Mouse (Mus musculus): ENCODE measurements around the gene Josd2.

Gene Josd2

GRCm38 (mm10) chr7:44472558-44472885 is 4.7 kb downstream of the Josd2 start:
- no peak for DNase-seq (ENCODE audit: low spot score)

GRCm38 (mm10) chr7:44472961-44473646 is 5.3 kb downstream of the Josd2 start:
- DNase-seq (ENCODE audit: low spot score), result no peak

- DNase-seq (ENCODE audit: low spot score), result no peak
These were observed 6.6 kb downstream of the Josd2 start for GRCm38 (mm10) chr7:44474419-44474818.

- no peak for DNase-seq (ENCODE audit: low spot score)
These were observed 7.3 kb downstream of the Josd2 start for GRCm38 (mm10) chr7:44475046-44475614.

GRCm38 (mm10) chr7:44482836-44483435 is 15.2 kb downstream of the Josd2 start:
- no peak for DNase-seq (ENCODE audit: low spot score)

- no peak for DNase-seq (ENCODE audit: low spot score)
These were observed 16.3 kb downstream of the Josd2 start for GRCm38 (mm10) chr7:44484109-44484508.

- DNase-seq (ENCODE audit: low spot score), result peak; percentile 23
These were observed 17.2 kb downstream of the Josd2 start for GRCm38 (mm10) chr7:44484841-44485571.

- no peak for DNase-seq (ENCODE audit: low spot score)
These were observed 17.9 kb downstream of the Josd2 start for GRCm38 (mm10) chr7:44485572-44486195.

GRCm38 (mm10) chr7:44486927-44487575 is 19.3 kb downstream of the Josd2 start:
- DNase-seq (ENCODE audit: low spot score), result no peak

GRCm38 (mm10) chr7:44487936-44488335 is 20.2 kb downstream of the Josd2 start:
- DNase-seq (ENCODE audit: low spot score), result no peak

GRCm38 (mm10) chr7:44488545-44488944 is 20.8 kb downstream of the Josd2 start:
- DNase-seq (ENCODE audit: low spot score), result peak; percentile 8

GRCm38 (mm10) chr7:44490281-44490680 is 22.5 kb downstream of the Josd2 start:
- no peak for DNase-seq (ENCODE audit: low spot score)

GRCm38 (mm10) chr7:44491391-44491790 is 23.6 kb downstream of the Josd2 start:
- peak; percentile 8 for DNase-seq (ENCODE audit: low spot score)

GRCm38 (mm10) chr7:44492166-44492826 is 24.5 kb downstream of the Josd2 start:
- DNase-seq (ENCODE audit: low spot score), result peak; percentile 9

- DNase-seq (ENCODE audit: low spot score), result peak; percentile 9
These were observed 26.9 kb downstream of the Josd2 start for GRCm38 (mm10) chr7:44494681-44495080.

GRCm38 (mm10) chr7:44495086-44495485 is 27.3 kb downstream of the Josd2 start:
- no peak for DNase-seq (ENCODE audit: low spot score)

GRCm38 (mm10) chr7:44495992-44496770 is 28.4 kb downstream of the Josd2 start, which contains the start of the genes Emc10 and Fam71e1:
TSS of gene Emc10 (minus strand) at chr7:44496529.
TSS of gene Fam71e1 (plus strand) at chr7:44496581.
- peak; percentile 86 for DNase-seq (ENCODE audit: low spot score)

- no peak for DNase-seq (ENCODE audit: low spot score)
These were observed 29.0 kb downstream of the Josd2 start for GRCm38 (mm10) chr7:44496771-44497109.

GRCm38 (mm10) chr7:44497361-44498055 is 29.7 kb downstream of the Josd2 start:
- no peak for DNase-seq (ENCODE audit: low spot score)

GRCm38 (mm10) chr7:44498922-44499321 is 31.1 kb downstream of the Josd2 start:
- no peak for DNase-seq (ENCODE audit: low spot score)

Measured in urinary bladder, postnatal 10 days (tissue).